Mouse (Mus musculus) frontal cortex, adult (tissue): Measurements from ENCODE around the gene Krtap4-6.
"Not testable (repeated sequence)": the region's sequence is repeated elsewhere in the genome, so short reads cannot be mapped to it uniquely, and the experiment has no call there.

Experiments
- ATAC-seq: cut with Nextera tagmentation; 2 replicates; pipeline ENCODE4 v1.9.2; 2017; ENCODE audit warnings: mild to moderate bottlenecking, moderate library complexity, mixed read lengths; ENCODE audit not compliant: low TSS enrichment

The Krtap4-6 gene

DNA sequence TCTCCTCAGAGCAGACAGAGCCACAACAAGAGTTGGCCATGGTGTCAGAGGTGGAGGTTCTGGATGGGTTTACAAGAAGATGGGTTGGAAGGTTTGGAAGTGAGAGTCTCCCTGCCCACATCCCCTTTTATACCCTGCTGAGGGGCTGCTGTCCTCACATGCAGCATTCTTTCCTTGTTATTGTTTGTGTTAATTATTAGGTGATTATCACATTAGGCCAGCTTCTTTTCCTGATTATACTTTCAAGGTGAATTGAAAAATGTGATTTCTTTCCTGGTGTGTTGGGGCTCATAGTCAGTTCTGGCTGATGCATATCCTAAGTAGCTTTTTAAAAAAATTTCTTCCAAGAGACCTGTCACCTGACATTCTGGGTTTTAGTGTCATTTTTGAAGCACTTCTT lies at the start of gene Krtap4-6:
TSS of gene Krtap4-6 (minus strand) at position 101 of the 400 bp plus-strand sequence.
- ATAC-seq: no peak

DNA sequence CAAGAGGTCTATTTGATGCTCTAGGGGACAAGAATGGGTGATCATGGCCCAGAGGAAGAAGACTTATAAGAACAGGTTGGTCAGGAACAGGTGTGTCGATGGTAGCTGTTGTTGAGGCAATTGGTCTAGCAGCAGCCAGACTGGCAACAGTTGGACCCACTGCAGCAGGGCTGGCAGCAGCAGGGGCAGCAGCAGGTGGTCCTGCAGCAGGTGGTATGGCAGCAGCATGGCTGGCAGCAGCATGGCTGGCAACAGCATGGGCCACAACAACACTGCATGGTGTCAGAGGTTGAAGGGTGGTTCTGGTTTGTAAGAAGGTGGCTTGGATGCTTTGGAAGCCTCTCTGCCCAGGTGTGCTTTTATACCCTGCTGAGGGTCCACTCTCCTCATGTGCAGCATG lies 24.7 kb upstream of the Krtap4-6 start, which contains the start of gene Gm14190:
TSS of gene Gm14190 (minus strand) at position 278 of the 400 bp plus-strand sequence.
- no peak for ATAC-seq

DNA sequence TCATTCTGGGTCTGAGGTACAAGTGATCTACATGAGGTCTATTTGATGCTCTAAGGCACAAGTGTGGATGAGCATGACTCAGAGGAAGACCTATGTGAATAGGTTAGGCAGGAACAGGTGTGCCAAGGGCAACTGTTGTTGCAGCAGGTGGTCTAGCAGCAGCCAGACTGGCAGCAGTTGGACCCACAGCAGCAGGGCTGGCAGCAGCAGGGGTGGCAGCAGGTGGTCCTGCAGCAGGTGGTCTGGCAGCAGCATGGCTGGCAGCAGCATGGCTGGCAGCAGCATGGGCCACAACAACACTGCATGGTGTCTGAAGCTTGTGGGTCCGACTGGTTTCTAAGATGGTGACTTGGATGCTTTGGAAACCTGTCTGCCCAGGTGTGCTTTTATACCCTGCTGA lies 19.5 kb upstream of the Krtap4-6 start:
- ATAC-seq: not testable (repeated sequence)

DNA sequence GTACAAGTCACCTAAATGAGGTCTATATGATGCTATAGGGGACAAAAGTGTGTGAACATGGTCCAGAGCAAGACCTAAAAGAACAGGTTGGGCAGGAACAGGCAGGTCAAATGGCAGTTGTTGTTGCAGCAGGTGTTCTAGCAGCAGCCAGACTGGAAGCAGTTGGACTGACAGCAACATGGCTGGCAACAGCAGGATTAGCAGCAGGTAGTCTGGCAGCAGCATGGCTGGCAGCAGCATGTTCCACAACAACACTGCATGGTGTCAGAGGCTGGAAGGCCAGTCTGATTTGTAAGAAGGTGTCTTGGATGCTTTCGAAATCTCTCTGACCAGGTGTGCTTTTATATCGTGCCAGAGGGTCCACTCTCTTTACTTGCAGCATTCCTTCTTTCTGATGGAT lies 17.7 kb upstream of the Krtap4-6 start:
- no peak for ATAC-seq

DNA sequence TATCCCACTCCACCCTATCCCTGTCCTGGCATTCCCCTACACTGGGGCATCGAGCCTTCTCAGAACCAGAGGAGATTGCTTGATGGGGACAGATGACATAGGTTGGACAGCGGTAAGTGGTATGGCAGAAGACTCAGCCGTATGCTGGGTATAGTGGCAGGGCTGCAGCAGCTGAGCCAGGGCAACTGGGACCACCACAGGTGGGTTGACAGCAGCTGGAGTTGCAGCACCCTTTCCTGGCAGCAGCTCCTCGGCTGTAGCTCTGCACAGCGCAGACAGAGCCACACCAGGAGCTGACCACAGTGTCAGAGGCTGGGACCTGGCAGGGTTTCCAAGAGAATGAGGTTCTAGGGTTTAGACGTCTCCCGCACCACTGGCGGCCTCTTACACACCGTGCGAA lies 3.0 kb downstream of the Krtap4-6 start:
- no peak for ATAC-seq

DNA sequence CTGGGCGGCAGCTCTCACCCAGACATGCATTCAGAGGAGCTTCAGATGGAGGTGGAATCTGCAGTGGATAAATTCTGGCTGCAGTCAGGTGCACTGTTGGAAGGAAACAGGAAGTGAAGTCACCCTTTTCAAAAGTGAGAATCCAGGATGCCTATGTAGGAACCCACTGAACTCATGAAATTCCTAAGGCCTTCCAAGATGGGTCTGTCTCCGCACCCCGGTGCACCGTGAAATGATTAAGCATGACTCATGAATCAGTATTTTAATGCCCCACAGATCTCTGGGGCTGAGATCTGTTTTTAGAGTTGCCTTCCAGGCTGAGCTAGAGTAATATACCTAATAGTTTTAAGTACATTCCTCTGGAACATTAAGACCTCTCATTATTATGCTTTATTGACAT lies 6.5 kb downstream of the Krtap4-6 start:
- ATAC-seq: no peak

DNA sequence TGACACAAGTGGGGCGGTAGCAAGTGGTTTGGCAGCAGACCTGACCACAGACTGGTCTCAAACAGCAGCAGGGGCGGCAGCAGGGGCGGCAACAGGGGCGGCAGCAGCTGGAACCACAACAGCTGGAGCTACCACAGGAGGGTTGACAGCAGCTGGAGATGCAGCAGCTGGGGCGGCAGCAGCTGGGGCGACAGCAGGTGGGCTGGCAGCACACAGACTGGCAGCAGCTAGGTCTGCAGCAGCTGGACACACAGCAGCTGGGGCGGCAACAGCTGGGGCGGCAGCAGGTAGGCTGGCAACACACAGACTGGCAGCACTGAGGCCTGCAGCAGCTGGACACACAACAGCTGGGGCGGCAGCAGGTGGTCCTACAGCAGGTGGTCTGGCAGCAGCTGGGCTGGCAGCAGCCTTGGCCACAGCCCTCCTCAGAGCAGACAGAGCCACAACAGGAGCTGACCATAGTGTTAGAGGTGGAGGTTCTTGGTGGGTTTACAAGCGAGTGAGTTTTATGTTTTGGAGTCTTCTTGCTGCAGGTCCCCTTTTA lies 7.2 kb downstream of the Krtap4-6 start, which contains the start of gene Gm11563:
TSS of gene Gm11563 (minus strand) at position 494 of the 544 bp plus-strand sequence.
- not testable (repeated sequence) for ATAC-seq

DNA sequence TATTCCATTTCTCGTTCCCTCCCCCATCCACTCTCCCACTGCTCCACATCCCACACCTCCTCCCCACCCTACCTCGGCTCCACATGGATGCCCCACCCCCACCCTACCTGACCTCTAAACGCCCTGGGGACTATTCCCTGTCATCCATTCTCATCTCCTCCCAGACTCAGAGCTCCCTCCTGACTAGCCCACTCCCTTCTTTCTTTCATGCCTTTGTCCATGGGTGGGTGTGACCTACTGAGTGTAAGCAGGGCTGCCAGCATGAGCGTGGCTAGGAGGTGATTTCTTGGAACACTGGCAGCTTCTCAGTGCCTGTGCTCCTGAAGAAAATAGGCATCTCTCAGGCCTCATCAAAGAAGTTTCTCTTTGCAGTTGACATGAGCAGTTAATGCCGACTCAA lies 8.7 kb downstream of the Krtap4-6 start:
- no peak for ATAC-seq

DNA sequence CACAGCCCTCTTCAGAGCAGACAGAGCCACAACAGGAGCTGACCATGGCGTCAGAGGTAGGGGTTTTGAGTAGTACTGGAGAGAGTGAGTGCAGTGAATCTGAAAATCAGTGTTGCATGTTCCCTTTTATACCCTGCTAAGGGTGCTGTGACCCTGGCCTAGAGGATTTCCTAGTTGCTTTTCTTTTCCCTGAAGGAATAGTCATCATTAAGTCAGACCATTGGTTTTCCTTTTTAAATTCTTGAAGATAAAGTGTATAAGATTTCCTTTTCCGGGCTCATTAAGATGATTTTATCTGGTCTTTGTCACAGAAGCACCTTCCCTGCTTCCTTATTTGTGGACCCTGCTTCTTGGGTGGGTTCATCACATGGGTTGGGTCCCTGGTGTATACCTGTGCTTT lies 15.6 kb downstream of the Krtap4-6 start, which contains the start of gene Gm11555:
TSS of gene Gm11555 (minus strand) at position 101 of the 400 bp plus-strand sequence.
- no peak for ATAC-seq

DNA sequence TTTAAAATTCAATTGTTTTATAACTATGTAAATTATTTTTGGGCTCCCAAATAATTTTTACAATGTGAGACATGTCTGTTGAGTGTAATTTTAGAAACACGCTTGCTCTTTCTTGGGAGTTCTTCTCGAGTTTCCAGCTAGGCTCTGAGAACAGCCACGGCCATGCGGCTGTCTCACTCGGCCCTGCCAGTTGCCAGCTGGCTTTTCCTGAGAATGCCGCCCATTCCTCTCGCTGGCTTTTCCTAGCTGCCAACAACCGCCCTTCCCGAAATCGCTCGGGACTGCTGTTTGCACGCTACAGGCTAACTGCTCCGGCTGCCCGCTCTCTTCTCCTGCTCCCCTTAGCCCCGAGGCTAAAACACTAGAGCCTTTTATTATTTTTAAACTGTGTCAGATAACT lies 19.3 kb downstream of the Krtap4-6 start:
- peak; percentile 69; the same call in 1 of the 2 replicates for ATAC-seq

DNA sequence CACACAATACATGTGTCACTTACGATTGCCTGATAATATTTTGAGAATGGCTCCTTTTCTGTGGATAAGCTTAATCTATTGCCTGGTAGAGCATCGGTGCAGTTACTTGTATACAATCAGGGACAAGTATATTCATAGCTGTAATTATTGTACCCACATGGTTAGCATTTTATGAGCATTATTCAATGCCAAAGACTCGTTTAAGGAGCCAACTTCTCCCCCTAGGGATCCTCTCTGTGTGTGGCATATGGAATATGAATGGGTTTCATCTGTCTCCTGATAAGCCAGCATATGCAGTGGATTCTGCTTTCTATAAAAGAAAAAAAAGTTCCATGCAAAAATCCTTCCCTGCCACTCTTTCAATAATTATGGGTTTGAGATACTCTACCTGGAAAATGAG lies 21.4 kb downstream of the Krtap4-6 start:
- ATAC-seq: no peak; the same call in 1 of the 2 replicates

DNA sequence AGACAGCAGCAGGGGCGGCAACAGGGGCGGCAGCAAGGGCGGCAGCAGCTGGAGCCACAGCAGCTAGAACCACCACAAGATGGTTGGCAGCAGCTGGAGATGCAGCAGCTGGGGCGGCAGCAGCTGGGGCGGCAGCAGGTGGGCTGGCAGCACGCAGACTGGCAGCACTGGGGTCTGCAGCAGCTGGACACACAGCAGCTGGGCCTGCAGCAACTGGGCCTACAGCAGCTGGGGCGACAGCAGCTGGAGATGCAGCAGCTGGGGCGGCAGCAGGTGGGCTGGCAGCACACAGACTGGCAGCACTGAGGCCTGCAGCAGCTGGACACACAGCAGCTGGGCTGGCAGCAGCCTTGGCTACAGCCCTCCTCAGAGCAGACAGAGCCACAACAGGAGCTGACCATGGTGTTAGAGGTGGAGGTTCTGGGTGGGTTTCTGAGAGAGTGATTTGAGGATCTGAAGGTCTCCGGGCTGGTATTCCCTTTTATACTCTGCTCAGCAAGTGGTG lies 22.1 kb downstream of the Krtap4-6 start, which contains the start of gene Krtap4-7:
TSS of gene Krtap4-7 (minus strand) at position 455 of the 505 bp plus-strand sequence.
- not testable (repeated sequence) for ATAC-seq

DNA sequence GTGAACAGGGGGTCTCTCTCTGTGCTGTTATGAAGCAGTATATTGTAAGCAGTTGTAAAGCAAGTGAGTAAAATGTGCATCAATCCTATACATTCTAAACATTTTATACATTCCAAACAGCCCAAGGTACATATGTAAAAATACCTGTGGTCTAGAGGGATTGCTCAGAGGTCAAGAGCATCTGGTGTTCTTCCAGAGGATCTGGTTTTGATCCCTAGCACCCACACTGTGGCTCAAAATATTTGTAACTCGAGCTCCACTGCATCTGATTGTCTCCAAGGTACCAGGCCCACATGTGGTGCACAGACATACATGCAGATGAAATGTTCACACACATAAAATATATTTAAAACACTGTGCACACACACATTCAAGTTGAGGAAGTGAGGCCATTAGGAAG lies 24.8 kb downstream of the Krtap4-6 start:
- no peak for ATAC-seq

DNA sequence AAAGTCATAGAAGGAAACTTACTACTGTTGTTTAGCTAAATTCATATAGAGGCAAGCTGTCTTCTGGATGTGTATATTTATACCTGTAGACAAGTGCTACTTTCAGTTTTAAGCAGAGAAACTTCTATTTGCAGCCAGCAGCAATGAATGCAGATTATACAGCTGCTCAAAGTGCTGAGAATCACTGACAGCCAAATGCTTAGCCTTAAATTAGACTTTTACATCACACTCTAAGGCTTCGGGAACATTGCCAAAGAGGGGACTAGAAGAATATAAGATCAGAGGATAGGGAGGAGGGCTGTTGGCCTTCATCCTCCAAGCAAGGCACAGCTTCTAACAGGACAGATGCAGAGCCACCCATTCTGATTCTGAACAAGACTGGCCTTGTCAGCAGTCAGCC lies 28.7 kb downstream of the Krtap4-6 start:
- peak; percentile 78 for ATAC-seq

DNA sequence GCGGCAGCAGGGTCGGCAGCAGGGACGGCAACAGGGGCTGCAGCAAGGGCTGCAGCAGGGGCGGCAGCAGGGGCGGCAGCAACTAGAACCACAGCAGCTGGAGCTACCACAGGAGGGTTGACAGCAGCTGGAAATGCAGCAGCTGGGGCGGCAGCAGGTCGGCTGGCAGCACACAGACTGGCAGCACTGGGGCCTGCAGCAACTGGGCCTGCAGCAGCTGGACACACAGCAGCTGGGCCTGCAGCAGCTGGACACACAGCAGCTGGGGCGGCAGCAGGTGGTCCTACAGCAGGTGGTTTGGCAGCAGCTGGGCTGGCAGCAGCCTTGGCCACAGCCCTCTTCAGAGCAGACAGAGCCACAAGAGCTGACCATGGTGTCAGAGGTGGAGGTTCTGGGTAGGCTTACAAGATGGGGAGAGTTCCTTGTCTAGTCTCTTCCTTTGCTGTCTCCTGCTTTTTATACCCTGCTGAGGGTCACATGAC lies 31.1 kb downstream of the Krtap4-6 start, which contains the start of gene Krtap4-2:
TSS of gene Krtap4-2 (minus strand) at position 432 of the 482 bp plus-strand sequence.
- no peak for ATAC-seq

DNA sequence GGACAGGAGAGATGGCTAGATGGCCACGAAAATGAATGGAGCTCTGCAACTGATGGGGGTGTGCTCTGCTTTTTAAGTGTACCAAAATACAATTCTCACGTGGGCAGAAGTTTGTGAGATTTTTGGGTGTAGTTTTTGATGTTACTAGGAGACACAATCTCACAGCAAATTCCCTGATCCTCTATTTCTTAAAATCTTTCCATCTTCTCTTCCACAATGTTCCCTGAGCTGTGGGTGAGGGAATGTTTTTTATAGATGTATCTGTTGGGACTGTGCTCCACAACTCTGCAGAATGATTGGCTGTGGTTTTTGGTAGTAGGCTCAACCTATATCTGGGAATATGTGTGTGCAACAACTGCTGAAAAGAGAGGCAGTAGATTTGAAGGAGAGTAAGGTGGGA lies 32.5 kb downstream of the Krtap4-6 start:
- peak; percentile 92 for ATAC-seq

DNA sequence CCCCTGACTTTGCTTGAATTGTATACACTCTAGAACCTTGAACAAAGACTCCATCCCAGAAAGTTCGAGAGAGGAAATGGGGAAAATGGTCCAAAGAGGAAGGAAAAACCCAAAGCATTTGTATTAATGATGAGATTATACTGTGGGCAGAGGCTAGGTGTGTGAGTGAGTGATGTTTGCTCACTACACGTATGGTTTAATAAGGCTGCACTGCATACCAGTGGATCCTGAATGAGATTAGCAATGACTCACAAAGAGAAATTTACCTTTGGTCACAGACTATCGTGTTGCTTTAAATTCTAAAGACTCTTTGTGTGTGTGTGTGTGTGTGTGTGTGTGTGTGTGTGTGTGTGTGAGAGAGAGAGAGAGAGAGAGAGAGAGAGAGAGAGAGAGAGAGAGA lies 34.9 kb downstream of the Krtap4-6 start:
- ATAC-seq: no peak

DNA sequence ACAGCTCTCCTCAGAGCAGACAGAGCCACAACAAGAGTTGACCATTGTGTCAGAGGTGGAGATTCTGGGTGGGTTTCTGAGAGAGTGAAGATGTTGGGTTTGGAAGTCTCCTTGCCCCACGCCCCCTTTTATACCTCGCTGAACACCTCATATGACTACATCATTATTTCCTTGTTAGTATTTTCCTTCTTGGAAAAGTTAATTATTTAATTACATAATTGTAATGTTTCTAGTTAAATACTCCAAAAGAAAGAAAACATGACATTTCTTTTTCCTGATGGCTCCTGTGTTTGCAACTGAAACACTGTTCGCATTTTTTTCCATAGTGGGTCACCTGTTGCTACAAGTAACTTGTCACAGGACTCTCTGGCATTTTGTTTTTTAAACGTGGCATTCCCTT lies 37.6 kb downstream of the Krtap4-6 start, which contains the start of gene Krtap4-1:
TSS of gene Krtap4-1 (minus strand) at position 101 of the 400 bp plus-strand sequence.
- ATAC-seq: no peak

DNA sequence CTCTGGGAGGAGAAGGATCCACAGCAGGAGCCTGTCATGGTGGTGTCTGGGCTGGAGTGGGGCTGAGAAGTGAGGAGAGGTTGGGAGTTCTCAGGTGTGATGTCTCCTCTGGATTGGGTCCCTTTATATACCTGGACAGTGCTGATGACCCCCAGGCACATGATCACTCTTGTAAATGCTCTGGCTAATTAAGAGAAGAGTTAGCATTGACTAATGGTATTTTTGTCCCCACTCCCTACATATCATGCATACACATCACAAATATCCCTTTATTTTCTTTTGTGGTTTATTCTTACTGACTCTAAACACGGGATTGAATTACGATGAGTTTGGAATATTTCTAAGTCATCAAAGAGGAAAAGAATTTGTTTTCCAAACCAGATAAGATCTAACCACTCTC lies 45.4 kb downstream of the Krtap4-6 start, which contains the start of gene Gm11562:
TSS of gene Gm11562 (minus strand) at position 101 of the 400 bp plus-strand sequence.
- ATAC-seq: no peak
